Mouse (Mus musculus): ENCODE measurements around the gene Znhit3. TPM values are rescaled to one million over a fixed set of nuclear protein-coding genes. Genes with fewer than 3 reads are reported as not detected.

The Znhit3 gene
- total RNA-seq, 2 experiments from 2014 or later, result 24.8 to 30.7 TPM

- DNase-seq, result no peak
- intact Hi-C loops (cut with DNase I), result no loop called here
These were observed 16.1 kb upstream of the Znhit3 start for GRCm38 (mm10) chr11:84932261-84932660.

- DNase-seq, result no peak
- intact Hi-C loops (cut with DNase I), result no loop called here
These were observed 4.8 kb upstream of the Znhit3 start for GRCm38 (mm10) chr11:84920981-84921380.

- intact Hi-C loops (cut with DNase I), result loop anchor here (5.0 kb wide), 2 partner anchors 57 to 262 kb away; no protein-coding TSS in a partner anchor
These were observed 3.8 kb upstream of the Znhit3 start for GRCm38 (mm10) chr11:84919951-84920350.

GRCm38 (mm10) chr11:84919276-84919675 is 3.1 kb upstream of the Znhit3 start:
- intact Hi-C loops (cut with DNase I), result loop anchor here (5.0 kb wide), 2 partner anchors 58 to 263 kb away; no protein-coding TSS in a partner anchor
- DNase-seq, result peak; percentile 27

More at GRCm38 (mm10) chr11:84919951-84920350, 3.8 kb upstream of the Znhit3 start:
- DNase-seq, result no peak

GRCm38 (mm10) chr11:84918425-84918824 is 2.3 kb upstream of the Znhit3 start:
- intact Hi-C loops (cut with DNase I), result loop anchor here (5.0 kb wide), 2 partner anchors 59 to 264 kb away; no protein-coding TSS in a partner anchor
- peak; percentile 94 for DNase-seq

- intact Hi-C loops (cut with DNase I), result loop anchor here (5.0 kb wide), 2 partner anchors 60 to 265 kb away; no protein-coding TSS in a partner anchor
- no peak for DNase-seq
These were observed 636 bp upstream of the Znhit3 start for GRCm38 (mm10) chr11:84916703-84917300.

GRCm38 (mm10) chr11:84914673-84915072 is 1.5 kb downstream of the Znhit3 start:
- intact Hi-C loops (cut with DNase I), result loop anchor here (5.0 kb wide), 2 partner anchors 63 to 268 kb away; no protein-coding TSS in a partner anchor
- no peak for DNase-seq

- peak; percentile 4 for DNase-seq
- intact Hi-C loops (cut with DNase I), result no loop called here
These were observed 5.8 kb downstream of the Znhit3 start for GRCm38 (mm10) chr11:84910411-84910810.

GRCm38 (mm10) chr11:84908480-84908879 is 7.7 kb downstream of the Znhit3 start:
- intact Hi-C loops (cut with DNase I), result no loop called here
- DNase-seq, result no peak

GRCm38 (mm10) chr11:84907081-84907480 is 9.1 kb downstream of the Znhit3 start:
- intact Hi-C loops (cut with DNase I), result no loop called here
- no peak for DNase-seq

GRCm38 (mm10) chr11:84904597-84905144 is 11.5 kb downstream of the Znhit3 start:
- DNase-seq, result no peak
- intact Hi-C loops (cut with DNase I), result no loop called here

- no peak for DNase-seq
These were observed 23.1 kb downstream of the Znhit3 start for GRCm38 (mm10) chr11:84893113-84893512.

GRCm38 (mm10) chr11:84891705-84892104 is 24.5 kb downstream of the Znhit3 start:
- DNase-seq, result no peak
- intact Hi-C loops (cut with DNase I), result no loop called here

More at GRCm38 (mm10) chr11:84893113-84893512, 23.1 kb downstream of the Znhit3 start:
- intact Hi-C loops (cut with DNase I), result no loop called here

GRCm38 (mm10) chr11:84889492-84889891 is 26.7 kb downstream of the Znhit3 start:
- no peak for DNase-seq
- intact Hi-C loops (cut with DNase I), result no loop called here

- no peak for DNase-seq
- intact Hi-C loops (cut with DNase I), result no loop called here
These were observed 28.1 kb downstream of the Znhit3 start for GRCm38 (mm10) chr11:84888025-84888424.

- intact Hi-C loops (cut with DNase I), result no loop called here
- DNase-seq, result no peak
These were observed 29.2 kb downstream of the Znhit3 start for GRCm38 (mm10) chr11:84886767-84887511.

GRCm38 (mm10) chr11:84886236-84886635 is 29.9 kb downstream of the Znhit3 start:
- no peak for DNase-seq
- intact Hi-C loops (cut with DNase I), result no loop called here

GRCm38 (mm10) chr11:84885238-84885637 is 30.9 kb downstream of the Znhit3 start:
- intact Hi-C loops (cut with DNase I), result no loop called here
- DNase-seq, result no peak

GRCm38 (mm10) chr11:84882346-84882745 is 33.8 kb downstream of the Znhit3 start:
- intact Hi-C loops (cut with DNase I), result no loop called here
- no peak for DNase-seq

- intact Hi-C loops (cut with DNase I), result no loop called here
- DNase-seq, result no peak
These were observed 35.2 kb downstream of the Znhit3 start for GRCm38 (mm10) chr11:84880971-84881370.

- DNase-seq, result peak; percentile 59
- intact Hi-C loops (cut with DNase I), result no loop called here
These were observed 35.7 kb downstream of the Znhit3 start for GRCm38 (mm10) chr11:84880465-84880961.
